Mouse (Mus musculus): ENCODE results near the gene Hoxa13. TPM values are rescaled to one million over a fixed set of nuclear protein-coding genes. Genes with fewer than 3 reads are reported as not detected.
A peak's percentile ranks its signal among the peaks of the same experiment; 100 is the strongest.

Hoxa13 gene
- polyA plus RNA-seq, 1 experiment from 2014 or later = not detected

- WGBS (ENCODE audit: insufficient replicate concordance) = under 1% methylated on average over 60 of the region's 60 CpGs
- Histone ChIP-seq H3K4me3 (ENCODE audit: low read depth, low read length) (peak overlapping the region; percentile 36), H3K9me3 (replicated peaks; ENCODE audit: control insufficient read depth, low read length) (no peaks in the 10 kb centered on the region), H3K36me3 (ENCODE audit: control insufficient read depth, insufficient read depth) (no peaks in the 10 kb centered on the region), H3K9ac (ENCODE audit: low read depth, low read length) (no peak overlapping the region), H3K27ac (ENCODE audit: low read length) (no peak overlapping the region), H3K4me2 (ENCODE audit: low read depth, low read length) (peak overlapping the region; percentile 37), H3K4me1 (ENCODE audit: control insufficient read depth, low read depth, low read length) (peaks cover 3% of the 10 kb centered on the region), H3K27me3 (ENCODE audit: control insufficient read depth, insufficient read depth, low read depth, low read length) (peaks cover 99% of the 10 kb centered on the region)
- ATAC-seq (ENCODE audit: low read depth) = no peak
Observed at GRCm38 (mm10) chr6:52216691-52217458, 43.8 kb downstream of the Hoxa13 start.

- 2% methylated on average over 30 of the region's 30 CpGs for whole genome bisulfite sequencing (ENCODE audit: insufficient replicate concordance)
- peaks cover 99% of the 10 kb centered on the region for H3K27me3 ChIP-seq (ENCODE audit: control insufficient read depth, insufficient read depth, low read depth, low read length)
- no peaks in the 10 kb centered on the region for H3K36me3 ChIP-seq (ENCODE audit: control insufficient read depth, insufficient read depth)
- no peaks in the 10 kb centered on the region for H3K9me3 ChIP-seq (replicated peaks; ENCODE audit: control insufficient read depth, low read length)
- H3K27ac ChIP-seq (ENCODE audit: low read length) = no peak overlapping the region
- ATAC-seq (ENCODE audit: low read depth) = no peak
- H3K4me2 ChIP-seq (ENCODE audit: low read depth, low read length) = no peak overlapping the region
- H3K9ac ChIP-seq (ENCODE audit: low read depth, low read length) = no peak overlapping the region
- H3K4me3 ChIP-seq (ENCODE audit: low read depth, low read length) = no peak overlapping the region
- no peaks in the 10 kb centered on the region; the same call in none of the 2 replicates for H3K4me1 ChIP-seq (ENCODE audit: control insufficient read depth, low read depth, low read length)
Observed at GRCm38 (mm10) chr6:52215771-52216535, 44.7 kb downstream of the Hoxa13 start.

GRCm38 (mm10) chr6:52215070-52215469 is 45.6 kb downstream of the Hoxa13 start:
- WGBS (ENCODE audit: insufficient replicate concordance) = 49% methylated on average over 3 of the region's 3 CpGs
- no peak overlapping the region for H3K4me2 ChIP-seq (ENCODE audit: low read depth, low read length)

GRCm38 (mm10) chr6:52214271-52214670 is 46.4 kb downstream of the Hoxa13 start:
- H3K27ac ChIP-seq (ENCODE audit: low read length) = no peak overlapping the region
- WGBS (ENCODE audit: insufficient replicate concordance) = 32% methylated on average over 5 of the region's 5 CpGs

More at GRCm38 (mm10) chr6:52215070-52215469, 45.6 kb downstream of the Hoxa13 start:
- H3K27me3 ChIP-seq (ENCODE audit: control insufficient read depth, insufficient read depth, low read depth, low read length) = peaks cover 97% of the 10 kb centered on the region
- H3K9me3 ChIP-seq (replicated peaks; ENCODE audit: control insufficient read depth, low read length) = no peaks in the 10 kb centered on the region
- no peaks in the 10 kb centered on the region for H3K36me3 ChIP-seq (ENCODE audit: control insufficient read depth, insufficient read depth)
- H3K4me1 ChIP-seq (ENCODE audit: control insufficient read depth, low read depth, low read length) = no peaks in the 10 kb centered on the region; the same call in none of the 2 replicates
- H3K9ac ChIP-seq (ENCODE audit: low read depth, low read length) = no peak overlapping the region
- ATAC-seq (ENCODE audit: low read depth) = no peak
- no peak overlapping the region for H3K4me3 ChIP-seq (ENCODE audit: low read depth, low read length)
- no peak overlapping the region for H3K27ac ChIP-seq (ENCODE audit: low read length)

GRCm38 (mm10) chr6:52213119-52213986 is 47.3 kb downstream of the Hoxa13 start, which contains the start of the genes Hoxa3 and Gm28308:
Hoxa3 (minus strand) TSS chr6:52213336.
Gm28308 (minus strand) TSS chr6:52213339.
- Histone ChIP-seq H3K27me3 (ENCODE audit: control insufficient read depth, insufficient read depth, low read depth, low read length) (peaks cover 97% of the 10 kb centered on the region), H3K9me3 (replicated peaks; ENCODE audit: control insufficient read depth, low read length) (no peaks in the 10 kb centered on the region), H3K4me3 (ENCODE audit: low read depth, low read length) (peak within 1 kb of the TSS; percentile 36), H3K36me3 (ENCODE audit: control insufficient read depth, insufficient read depth) (no peaks in the 10 kb centered on the region), H3K4me2 (ENCODE audit: low read depth, low read length) (peak within 1 kb of the TSS; percentile 28), H3K4me1 (ENCODE audit: control insufficient read depth, low read depth, low read length) (no peaks in the 10 kb centered on the region; the same call in none of the 2 replicates), H3K9ac (ENCODE audit: low read depth, low read length) (no peak within 1 kb of the TSS), H3K27ac (ENCODE audit: low read length) (no peak within 1 kb of the TSS)
- no peak for ATAC-seq (ENCODE audit: low read depth)
- WGBS (ENCODE audit: insufficient replicate concordance) = 5% methylated on average over 38 of the region's 38 CpGs

More at GRCm38 (mm10) chr6:52214271-52214670, 46.4 kb downstream of the Hoxa13 start:
- H3K9me3 ChIP-seq (replicated peaks; ENCODE audit: control insufficient read depth, low read length) = no peaks in the 10 kb centered on the region
- ATAC-seq (ENCODE audit: low read depth) = no peak
- no peak overlapping the region for H3K4me3 ChIP-seq (ENCODE audit: low read depth, low read length)
- H3K4me1 ChIP-seq (ENCODE audit: control insufficient read depth, low read depth, low read length) = no peaks in the 10 kb centered on the region; the same call in none of the 2 replicates
- H3K9ac ChIP-seq (ENCODE audit: low read depth, low read length) = no peak overlapping the region
- H3K27me3 ChIP-seq (ENCODE audit: control insufficient read depth, insufficient read depth, low read depth, low read length) = peaks cover 97% of the 10 kb centered on the region
- H3K4me2 ChIP-seq (ENCODE audit: low read depth, low read length) = no peak overlapping the region
- no peaks in the 10 kb centered on the region for H3K36me3 ChIP-seq (ENCODE audit: control insufficient read depth, insufficient read depth)

GRCm38 (mm10) chr6:52212556-52213118 is 48.0 kb downstream of the Hoxa13 start:
- no peaks in the 10 kb centered on the region; the same call in none of the 2 replicates for H3K4me1 ChIP-seq (ENCODE audit: control insufficient read depth, low read depth, low read length)
- peaks cover 97% of the 10 kb centered on the region for H3K27me3 ChIP-seq (ENCODE audit: control insufficient read depth, insufficient read depth, low read depth, low read length)
- H3K9me3 ChIP-seq (replicated peaks; ENCODE audit: control insufficient read depth, low read length) = no peaks in the 10 kb centered on the region
- H3K4me2 ChIP-seq (ENCODE audit: low read depth, low read length) = peak overlapping the region; percentile 28
- no peak for ATAC-seq (ENCODE audit: low read depth)
- H3K36me3 ChIP-seq (ENCODE audit: control insufficient read depth, insufficient read depth) = no peaks in the 10 kb centered on the region
- H3K4me3 ChIP-seq (ENCODE audit: low read depth, low read length) = peak overlapping the region; percentile 36
- H3K9ac ChIP-seq (ENCODE audit: low read depth, low read length) = no peak overlapping the region
- H3K27ac ChIP-seq (ENCODE audit: low read length) = no peak overlapping the region
- WGBS (ENCODE audit: insufficient replicate concordance) = 1% methylated on average over 22 of the region's 22 CpGs

GRCm38 (mm10) chr6:52211961-52212360 is 48.7 kb downstream of the Hoxa13 start:
- WGBS (ENCODE audit: insufficient replicate concordance) = 3% methylated on average over 13 of the region's 13 CpGs

More at GRCm38 (mm10) chr6:52211961-52212360, 48.7 kb downstream of the Hoxa13 start:
- Histone ChIP-seq H3K36me3 (ENCODE audit: control insufficient read depth, insufficient read depth) (no peaks in the 10 kb centered on the region), H3K4me2 (ENCODE audit: low read depth, low read length) (0 out of 2 replicates have a peak overlapping the region, but pooled peaks have one; percentile 15), H3K27me3 (ENCODE audit: control insufficient read depth, insufficient read depth, low read depth, low read length) (peaks cover 97% of the 10 kb centered on the region), H3K27ac (ENCODE audit: low read length) (no peak overlapping the region), H3K9ac (ENCODE audit: low read depth, low read length) (no peak overlapping the region), H3K9me3 (replicated peaks; ENCODE audit: control insufficient read depth, low read length) (no peaks in the 10 kb centered on the region), H3K4me1 (ENCODE audit: control insufficient read depth, low read depth, low read length) (no peaks in the 10 kb centered on the region; the same call in none of the 2 replicates), H3K4me3 (ENCODE audit: low read depth, low read length) (0 out of 2 replicates have a peak overlapping the region, but pooled peaks have one; percentile 19)
- ATAC-seq (ENCODE audit: low read depth) = no peak

Measured in liver, embryonic 16.5 days (tissue).